Mouse (Mus musculus) CD4-positive, CD25-positive, alpha-beta regulatory T cell, adult 4 months (primary cell): ENCODE data around the gene Fam151a. TPM values are rescaled to one million over a fixed set of nuclear protein-coding genes. Genes with fewer than 3 reads are reported as not detected.
"Not testable (repeated sequence)": the region's sequence is repeated elsewhere in the genome, so short reads cannot be mapped to it uniquely, and the experiment has no call there.

ENCODE experiments used
- ATAC-seq: one replicate; pipeline ENCODE4 v1.8.0; 2017
- polyA plus RNA-seq, 2 experiments: library from polyadenylated mRNA; unstranded; fragments of 100-300 nt; shearing (Covaris generic); gene quantifications; one replicate each; pipeline ENCODE4 v1.2.1; 2017

The Fam151a gene
- polyA plus RNA-seq, 2 experiments from 2014 or later, result not detected

DNA sequence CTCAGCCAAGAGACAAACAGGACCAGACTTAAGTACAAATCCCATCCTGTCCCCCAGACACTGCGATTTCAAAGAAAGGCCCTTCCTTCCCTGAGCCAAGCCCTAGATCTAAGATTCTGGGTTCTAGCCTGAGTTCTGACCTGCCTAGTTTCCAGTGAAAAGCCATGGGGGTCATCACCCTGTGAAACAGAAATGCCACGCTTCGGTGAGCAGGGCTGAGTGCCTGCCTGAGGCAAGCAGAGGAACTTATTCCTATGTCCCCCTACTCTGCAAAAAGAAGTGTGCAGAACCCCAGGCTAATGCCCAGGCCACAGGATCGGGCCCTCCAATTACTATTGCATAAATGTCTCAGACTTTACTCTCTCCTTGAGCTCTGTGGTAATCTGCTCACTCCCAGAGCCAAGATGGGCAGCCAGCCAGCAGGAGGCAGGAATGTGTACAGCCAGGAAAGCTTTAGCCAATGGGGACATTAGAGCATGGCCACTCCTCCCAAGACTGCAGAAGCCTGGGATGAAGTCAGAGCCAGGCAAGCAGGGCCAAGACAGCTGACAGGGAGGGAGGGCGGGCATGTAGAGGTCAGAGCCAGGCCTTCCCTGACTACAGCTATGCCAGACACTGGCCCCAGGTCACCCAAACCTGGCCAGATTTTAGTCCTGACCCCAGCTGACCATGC is 44.6 kb downstream of the Fam151a start:
- no peak for ATAC-seq

DNA sequence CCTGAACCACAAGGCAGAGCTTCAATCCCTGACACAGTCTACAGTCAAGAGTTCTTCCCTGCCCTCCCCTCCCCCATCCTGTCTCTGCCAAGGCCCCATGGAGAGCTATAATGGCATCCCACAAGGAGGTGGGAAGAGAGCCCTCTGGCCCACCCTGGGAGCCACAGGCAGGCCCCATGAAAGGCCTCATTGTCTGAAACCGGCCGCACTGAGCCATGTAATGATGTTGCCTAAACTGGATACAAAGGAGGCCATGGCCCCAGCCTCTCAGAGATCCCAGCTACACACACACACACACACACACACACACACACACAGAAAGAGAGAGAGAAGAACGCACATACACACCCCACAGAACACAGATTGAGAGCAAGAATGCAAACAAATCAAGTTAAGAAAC is 46.4 kb downstream of the Fam151a start:
- no peak for ATAC-seq

DNA sequence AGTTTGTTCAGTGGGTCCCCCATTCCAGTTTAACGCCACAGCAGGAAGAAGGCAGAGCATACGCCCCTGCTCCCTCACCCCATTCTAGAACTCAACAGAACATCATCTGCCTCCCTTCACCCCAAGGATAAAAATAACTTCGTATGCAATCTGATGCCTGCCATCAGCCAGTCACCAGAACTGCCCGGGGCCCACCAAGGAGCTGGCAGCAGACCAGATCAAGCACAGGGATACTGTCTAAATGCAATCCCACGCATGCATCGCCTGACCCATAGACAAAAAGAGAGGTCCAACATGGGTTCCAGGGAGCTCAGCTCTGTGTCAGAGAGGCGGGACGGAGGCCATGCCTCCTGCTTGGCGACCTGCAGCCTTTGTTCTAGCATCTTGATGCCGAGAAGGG is 49.4 kb downstream of the Fam151a start:
- ATAC-seq, result no peak

DNA sequence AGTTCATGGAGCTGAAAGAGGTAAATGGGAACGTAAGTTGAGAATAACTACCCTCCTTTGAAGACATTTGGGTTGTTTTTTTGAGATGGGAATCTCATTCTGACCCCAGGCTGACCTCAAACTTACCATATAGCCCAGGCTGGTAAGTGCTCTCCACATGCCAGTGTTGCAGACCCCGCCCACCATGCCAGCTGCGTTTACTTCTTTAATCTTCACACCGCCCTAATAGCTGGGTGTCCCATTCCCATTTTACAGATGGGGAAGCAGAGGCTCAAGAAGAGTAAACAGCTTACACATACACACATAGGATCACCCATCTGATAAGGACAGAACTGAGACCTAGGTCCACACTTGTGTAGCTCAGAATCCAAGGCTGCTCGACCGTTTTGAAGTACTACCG is 51.1 kb downstream of the Fam151a start:
- ATAC-seq, result no peak

DNA sequence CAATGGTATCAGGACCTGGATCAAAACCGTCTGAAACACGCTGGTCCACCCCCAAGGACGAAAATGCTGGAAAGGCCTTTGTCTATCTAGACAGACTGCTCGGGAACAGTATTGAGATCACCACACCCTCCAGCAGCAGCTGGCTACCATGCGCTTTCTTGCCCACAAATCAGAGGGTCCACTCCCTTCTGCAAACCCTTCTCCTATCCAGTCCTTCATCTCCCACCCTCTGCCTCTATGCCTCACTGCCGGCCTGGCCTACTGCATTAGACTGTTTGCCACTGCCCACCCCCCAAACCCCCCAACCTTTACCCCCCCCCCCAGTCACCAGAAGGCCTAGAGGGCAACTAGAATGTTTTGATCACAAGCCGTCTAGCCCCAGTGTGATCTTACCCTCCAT is 51.7 kb downstream of the Fam151a start:
- ATAC-seq, result no peak

DNA sequence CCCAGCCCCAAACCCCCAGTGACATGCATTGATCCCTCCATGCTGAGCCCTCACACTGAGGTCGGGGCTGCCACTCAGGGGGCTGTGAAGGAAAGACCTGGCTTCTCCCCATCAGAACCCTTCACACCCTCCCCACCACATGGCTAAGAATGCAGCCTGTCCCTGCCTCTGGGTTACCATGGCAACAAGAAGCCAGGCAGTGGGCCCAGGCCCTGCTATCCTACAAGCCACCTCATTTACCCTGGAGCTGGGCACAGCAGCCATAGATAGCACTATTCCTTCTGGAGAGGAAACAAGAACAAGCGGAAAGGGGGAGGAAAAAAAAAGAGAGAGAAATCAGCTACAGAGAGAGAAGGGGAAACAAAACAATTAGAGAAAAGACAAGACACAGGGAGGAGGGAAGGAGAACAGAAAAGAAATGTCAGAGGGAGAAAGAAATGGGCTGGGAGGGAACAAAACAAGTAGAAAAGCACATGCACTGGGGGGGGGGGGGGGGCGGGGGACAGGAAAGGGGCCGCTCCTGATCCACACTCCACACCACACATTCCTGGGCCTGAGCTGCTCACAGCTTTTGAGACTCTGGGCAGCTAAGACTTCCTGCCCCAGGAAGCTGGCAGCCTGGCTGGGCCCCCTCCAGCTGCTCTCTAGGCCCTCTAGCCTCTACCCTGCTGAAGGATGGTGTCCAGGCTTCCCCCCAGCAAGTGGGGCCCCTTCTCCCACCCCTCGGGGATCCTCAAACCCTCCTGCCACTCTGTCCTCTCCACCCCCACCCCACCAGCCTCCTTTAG is 52.3 kb downstream of the Fam151a start:
- ATAC-seq, result no peak

DNA sequence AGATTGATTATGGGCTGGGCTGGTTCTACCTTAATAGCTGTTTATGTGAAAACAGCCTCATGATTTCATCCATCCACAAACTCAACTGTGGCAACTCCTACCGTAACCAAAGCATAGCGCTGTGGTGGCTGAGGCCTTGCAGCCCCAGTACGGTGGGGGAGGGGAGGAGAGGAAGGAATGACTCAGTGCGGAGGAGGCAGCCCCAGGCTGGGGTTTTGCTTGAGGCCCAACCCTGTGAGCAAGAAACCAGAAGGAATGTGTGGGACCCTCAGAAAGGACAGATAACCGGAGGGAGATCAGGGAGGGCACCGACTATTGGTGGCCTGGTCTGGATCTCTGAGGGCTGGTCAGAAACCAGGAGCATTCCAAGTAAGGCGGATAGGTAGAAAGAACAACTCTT is 54.1 kb downstream of the Fam151a start:
- ATAC-seq, result peak; percentile 97

DNA sequence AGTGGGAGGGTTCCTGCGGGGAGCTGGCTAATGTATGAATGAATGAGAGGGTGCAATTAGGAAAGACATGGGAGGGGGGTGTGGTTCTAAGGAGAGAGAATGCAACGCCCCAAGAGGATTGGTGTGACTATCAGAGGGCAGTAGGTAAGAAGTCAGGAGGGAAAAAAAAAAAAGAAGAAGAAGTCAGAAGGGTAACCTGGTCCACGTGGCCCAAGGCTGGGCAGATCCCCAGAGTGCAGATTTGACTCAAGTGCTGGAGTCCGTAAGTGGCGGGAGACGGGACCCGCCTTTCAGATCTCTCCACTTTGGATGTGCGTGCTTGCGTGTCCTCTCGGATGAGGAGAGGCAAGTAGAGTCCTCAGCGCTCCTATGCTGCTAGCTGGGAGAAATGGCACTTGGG is 54.9 kb downstream of the Fam151a start:
- ATAC-seq, result no peak

DNA sequence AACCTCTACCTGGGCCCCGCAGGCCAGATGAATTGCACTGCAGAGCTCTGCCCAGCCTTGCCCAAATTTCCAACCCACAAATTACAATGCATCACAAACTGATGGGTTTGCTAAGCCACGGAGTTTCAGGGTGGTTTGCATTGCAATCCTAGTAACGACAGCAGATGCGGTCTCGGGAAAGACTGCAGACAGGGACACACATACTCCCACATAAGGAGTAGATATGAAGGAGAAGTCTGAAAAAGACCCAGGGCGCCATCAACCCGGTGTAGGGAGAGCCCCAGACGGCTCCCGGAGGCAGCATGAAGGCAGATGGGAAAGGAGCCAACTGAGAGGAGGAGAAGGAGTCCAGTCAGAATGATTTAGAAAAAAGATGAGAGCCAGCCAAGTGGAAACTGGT is 56.0 kb downstream of the Fam151a start:
- ATAC-seq, result no peak

DNA sequence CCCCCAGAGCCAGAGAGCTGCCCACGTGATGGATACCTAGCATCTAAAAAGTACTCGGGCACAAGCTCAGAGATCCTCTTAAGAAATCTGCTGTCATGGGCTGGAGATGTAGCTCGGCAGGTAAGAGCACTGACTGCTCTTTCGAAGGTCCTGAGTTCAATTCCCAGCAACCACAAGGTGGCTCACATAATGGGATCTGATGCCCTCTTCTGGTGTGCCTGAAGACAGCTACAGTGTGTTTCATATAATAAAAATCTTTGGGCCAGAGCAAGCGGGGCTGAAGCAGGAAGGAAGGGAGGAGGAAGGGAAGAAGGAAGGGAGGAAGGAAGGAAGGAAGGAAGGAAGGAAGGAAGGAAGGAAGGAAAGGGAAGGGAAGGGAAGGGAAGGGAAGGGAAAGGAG is 56.5 kb downstream of the Fam151a start:
- not testable (repeated sequence) for ATAC-seq

DNA sequence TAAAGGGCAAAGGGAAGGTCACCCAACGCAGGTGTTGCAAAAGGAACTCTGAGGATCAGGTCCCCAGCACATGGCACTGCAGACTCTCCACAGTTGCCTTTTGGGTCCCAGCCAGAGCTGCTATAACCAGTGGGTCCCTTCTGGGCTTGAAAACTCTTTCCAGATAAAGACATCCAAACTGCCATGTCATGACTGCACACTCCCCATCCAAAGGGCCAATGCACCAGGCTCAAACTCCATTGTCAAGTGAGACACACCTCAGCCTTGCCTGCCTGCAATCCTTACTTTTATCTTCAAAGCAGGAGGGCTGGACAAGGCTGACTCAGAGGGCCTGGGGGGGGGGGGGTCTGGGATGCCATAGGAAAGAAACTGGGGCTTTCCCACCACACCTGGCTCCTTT is 57.2 kb downstream of the Fam151a start:
- no peak for ATAC-seq

DNA sequence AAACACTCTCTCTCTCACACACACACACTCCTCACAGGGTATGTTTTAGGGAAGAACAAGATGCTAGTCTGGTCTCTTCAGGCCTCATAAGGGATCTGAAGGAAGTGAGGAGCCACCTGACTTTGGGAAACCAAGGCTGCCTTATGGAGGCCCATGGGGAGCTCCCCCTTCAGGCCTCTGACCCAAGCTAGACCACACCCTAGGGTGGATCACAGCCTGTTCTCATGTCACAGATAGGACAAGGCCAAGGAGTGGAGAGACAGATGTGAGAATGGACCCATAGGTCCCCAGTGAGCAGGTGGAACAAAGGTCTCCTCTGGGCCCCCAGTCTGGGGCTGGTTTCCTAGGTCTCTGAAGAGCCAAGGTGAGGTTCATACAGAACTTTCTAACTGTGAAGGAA is 58.6 kb downstream of the Fam151a start:
- no peak for ATAC-seq

DNA sequence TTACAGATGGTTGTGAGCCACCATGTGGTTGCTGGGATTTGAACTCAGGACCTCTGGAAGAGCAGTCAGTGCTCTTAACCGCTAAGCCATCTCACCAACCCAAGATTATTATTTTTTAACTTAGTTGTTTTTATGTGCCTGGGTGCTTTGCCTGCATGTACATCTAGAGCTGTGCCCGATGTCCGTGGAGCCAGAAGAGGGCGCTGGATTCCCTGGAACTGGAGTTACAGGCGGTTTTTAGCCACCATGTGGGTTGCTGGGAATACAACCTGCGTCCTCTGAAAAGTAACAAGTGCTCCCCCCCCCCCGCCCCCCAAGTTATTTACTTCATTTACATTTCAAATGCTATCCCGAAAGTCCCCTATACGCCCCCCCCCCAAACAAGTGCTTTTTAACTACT is 60.1 kb downstream of the Fam151a start:
- ATAC-seq, result not testable (repeated sequence)

DNA sequence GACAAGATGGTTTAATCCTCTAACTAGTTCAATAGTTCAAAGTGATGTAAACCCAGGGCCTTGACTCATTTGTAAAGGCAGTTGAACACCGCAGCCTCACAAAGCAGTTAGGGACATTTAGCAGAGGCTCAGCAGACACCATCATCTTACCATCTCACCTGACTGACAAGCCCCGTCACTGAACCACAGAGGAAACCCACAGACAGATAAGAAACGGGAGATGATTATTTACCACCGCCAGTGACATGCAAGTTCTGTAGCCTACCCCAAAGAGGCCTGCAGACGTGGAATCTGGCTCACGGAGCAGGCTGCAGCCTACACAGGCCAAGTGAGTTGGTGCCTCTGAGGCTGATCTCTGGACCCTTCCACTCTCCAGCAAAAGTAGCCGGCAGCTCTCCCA is 60.6 kb downstream of the Fam151a start:
- peak; percentile 99 for ATAC-seq

DNA sequence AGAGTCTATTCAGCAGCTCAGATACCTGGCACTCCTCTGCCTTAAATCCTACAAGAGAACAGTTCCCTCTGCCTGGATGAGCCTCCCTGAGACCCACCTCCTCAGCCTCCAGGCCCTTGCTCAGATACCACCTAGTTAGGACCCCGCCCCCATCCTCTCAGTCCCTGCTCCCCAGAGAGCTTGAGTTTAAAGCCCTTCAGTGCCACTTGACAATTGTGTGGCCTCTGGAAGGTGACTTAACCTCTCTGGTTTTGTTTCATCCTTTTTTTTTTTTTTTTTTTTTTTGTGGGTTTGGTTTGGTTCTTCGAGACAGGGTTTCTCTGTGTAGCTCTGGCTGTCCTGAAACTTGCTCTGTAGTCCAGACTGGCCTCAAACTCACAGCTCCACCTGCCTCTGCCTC is 61.6 kb downstream of the Fam151a start:
- no peak for ATAC-seq

Other genes with a start within 250 kb of the Fam151a start
- not detected for gene Bsnd, start 241.6 kb upstream of the Fam151a start, polyA plus RNA-seq
- 1 to 10 TPM; 2.6 to 3.0 TPM for gene Dhcr24, start 172.9 kb upstream of the Fam151a start, polyA plus RNA-seq
- under 1 TPM in 1 of 2 experiments, not detected in 1; 0.40 TPM for gene Lexm, start 116.6 kb upstream of the Fam151a start, polyA plus RNA-seq
- gene Ttc22, start 111.5 kb upstream of the Fam151a start, polyA plus RNA-seq, result not detected
- 10 to 100 TPM; 11.4 to 17.4 TPM for gene Pars2, start 82.8 kb upstream of the Fam151a start, polyA plus RNA-seq
- gene Ttc4, start 54.9 kb upstream of the Fam151a start, polyA plus RNA-seq, result 10 to 100 TPM; 53.8 to 77.4 TPM
- not detected for gene Mroh7, start 3.0 kb upstream of the Fam151a start, polyA plus RNA-seq
- 10 to 100 TPM in 1 of 2 experiments, 1 to 10 TPM in 1; 2.5 to 10.2 TPM for gene Acot11, start 71.1 kb downstream of the Fam151a start, polyA plus RNA-seq
- 10 to 100 TPM; 60.0 to 60.9 TPM for gene Ssbp3, start 176.8 kb downstream of the Fam151a start, polyA plus RNA-seq